Mouse (Mus musculus) adrenal gland, postnatal 25 days (tissue): ENCODE data around the gene Azin2. TPM values are rescaled to one million over a fixed set of nuclear protein-coding genes. Genes with fewer than 3 reads are reported as not detected.

Experiments used
- DNase-seq: peaks from one replicate; pipeline ENCODE4 v3.0.0; 2021; ENCODE audit warnings: mixed read lengths
- long read RNA-seq: library from polyadenylated mRNA; stranded (forward); transcript quantifications from one replicate; pipeline ENCODE4 v2.0.0, GENCODE M21; 2021
- total RNA-seq: library from RNA; stranded (reverse); gene quantifications from 2 replicates; pipeline ENCODE4 v1.2.3, GENCODE M21; 2021

Gene Azin2
- 36.0 and 44.8 TPM in 2 replicates for total RNA-seq
- long read RNA-seq, transcript Azin2-201 (11 exons, 2,063 nt) = major isoform, 32 of 55 reads
- long read RNA-seq, partial matches to known transcripts = 7 of 55 reads
- long read RNA-seq, other reads (novel, unspliced or antisense) = 16 of 55 reads

DNA sequence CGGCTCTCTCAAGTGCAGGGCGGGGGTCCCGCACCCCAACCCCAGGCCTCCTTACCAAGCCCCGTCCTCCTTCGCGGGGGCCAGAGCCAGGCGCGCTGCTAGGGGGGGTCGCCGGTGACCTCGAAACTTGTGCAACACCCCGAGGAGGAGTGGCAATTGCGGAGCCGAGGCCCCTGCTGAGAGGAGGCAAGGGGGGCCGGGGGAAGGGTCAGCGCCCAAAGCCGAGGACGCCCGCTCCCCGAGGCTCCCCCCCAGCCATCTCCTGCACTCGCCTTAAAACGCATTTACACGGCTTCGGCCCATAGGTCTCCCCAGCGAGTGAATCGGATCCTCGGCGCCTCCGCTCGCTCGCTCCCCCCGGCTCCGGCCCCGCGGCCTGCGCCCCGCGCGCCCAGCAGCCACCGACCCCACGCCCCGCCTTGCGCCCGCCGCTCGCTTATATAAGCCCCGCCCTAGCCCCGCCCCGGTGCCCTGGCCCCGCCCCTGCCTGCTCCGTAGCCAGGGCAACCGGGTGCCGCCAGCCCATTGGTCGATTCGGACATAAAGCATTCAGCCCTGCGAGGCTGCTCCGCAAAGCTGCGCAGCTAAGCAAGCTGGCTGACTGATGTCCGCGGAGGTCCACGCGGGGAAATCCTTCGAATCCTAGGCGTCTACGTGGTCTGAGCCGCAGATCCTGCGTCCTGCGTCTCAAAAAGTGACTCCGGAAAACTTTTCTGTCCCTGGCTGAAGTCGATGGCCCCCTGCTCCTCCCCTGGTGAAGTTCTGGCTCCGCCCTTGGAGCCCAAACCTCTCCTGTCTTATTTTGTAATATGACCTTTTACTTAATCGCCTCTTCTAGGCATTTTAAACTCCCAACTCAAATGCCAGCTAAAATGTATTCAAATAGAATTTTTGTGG is at the start of gene Azin2:
TSS of gene Azin2 (minus strand) at position 414 of the 897 bp plus-strand sequence.
- DNase-seq = peak; percentile 96

DNA sequence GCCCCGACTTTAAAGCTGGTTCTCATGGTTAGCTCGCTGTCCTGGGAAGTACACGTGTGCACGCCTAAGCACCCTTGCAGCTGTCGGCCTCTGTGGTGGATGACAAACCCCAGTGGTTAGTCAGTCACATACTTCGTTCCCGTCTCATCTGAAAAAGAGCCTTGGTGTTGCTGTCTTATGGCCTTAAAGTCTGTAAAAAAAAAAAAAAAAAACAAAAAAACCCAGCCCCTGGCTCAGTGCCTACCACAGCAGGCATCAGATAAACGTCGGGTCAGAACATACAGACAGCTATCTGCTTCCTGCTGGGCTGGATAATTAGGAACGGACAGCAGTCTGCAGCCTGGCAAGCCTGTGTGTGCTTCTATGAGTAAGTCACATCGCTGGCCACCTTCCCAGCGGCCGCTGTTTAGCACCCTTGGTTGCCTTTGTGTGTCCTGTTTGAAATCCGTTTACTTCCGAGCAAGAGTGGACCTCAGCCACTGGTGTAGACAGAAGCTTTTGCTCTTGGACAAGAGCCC is 49.4 kb upstream of the Azin2 start:
- peak; percentile 61 for DNase-seq

DNA sequence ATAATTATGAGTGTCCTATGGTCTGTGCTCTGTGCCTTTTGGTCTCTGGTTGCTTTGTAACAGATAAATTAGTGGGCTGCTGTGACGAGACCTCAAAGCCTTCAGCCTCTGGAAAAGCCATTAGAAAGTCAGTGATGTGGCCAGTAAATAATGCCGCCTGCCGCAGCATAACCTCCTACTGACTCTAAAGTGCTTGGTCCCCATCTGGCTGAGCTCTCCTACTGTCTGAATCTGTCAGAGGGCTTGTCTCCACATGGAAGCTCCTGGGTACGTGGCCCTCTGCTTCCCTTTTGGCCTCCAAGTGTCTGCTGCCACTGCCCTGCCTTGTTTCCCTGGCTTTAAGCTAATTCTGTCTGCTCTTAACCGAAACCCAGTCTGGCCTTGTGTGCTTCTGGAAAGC is 47.3 kb upstream of the Azin2 start:
- no peak for DNase-seq

DNA sequence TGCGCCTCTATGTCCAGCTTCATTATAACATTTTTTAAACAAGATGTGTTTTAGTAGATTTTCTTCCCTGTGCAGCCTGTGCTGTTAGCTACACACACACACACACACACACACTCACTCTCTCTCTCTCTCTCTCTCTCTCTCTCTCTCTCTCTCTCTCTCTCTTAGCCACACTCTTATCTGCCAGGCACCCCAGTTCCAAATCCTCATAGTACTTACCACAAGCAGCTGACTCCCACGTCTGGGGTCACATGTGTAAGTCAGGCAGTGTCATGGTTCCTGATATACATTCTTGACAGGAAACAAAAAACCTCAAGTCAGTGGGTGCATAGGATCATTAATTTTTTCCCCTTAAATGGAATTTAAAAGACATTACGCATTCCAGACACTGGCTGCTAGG is 46.4 kb upstream of the Azin2 start:
- DNase-seq = no peak

DNA sequence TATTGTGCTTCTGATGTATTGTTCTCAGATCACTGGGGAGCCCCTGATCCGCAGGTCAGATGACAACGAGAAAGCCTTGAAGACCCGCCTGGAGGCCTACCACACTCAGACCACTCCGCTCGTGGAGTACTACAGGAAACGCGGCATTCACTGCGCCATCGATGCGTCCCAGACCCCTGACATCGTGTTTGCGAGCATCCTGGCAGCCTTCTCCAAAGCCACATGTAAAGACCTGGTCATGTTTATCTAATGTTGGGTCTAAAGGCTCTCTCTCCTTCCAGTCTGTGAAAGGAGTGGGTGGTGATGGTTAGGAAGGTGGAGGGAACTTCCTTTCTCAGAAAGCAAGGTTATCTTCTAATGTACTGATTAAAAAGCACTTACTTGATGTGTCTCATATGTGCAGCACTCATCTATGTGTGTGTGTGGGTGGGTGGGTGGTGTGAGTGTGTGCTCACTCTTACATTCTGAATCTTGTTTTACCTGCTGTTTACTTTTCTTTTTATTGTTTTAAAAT is 45.8 kb upstream of the Azin2 start:
- DNase-seq = no peak

DNA sequence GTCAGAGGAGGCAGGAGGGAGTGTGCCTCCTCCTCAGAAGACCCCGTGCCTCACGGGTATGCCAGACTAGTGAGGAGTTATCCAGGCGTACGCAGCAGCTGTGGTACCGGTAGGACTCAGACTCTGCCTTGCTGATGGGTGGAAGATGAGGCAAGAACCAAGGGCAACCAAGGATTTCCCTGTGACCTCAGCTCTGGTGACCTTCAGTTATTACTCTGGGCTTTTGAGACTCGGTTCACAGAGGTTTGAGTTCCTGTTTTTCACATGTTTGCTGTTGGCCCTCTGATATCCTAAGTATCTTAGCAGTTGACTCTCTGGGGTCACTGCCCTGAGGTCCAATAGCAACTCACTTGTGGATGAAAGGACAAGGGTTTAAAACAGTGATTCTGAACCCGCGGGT is 41.5 kb upstream of the Azin2 start:
- DNase-seq = no peak

DNA sequence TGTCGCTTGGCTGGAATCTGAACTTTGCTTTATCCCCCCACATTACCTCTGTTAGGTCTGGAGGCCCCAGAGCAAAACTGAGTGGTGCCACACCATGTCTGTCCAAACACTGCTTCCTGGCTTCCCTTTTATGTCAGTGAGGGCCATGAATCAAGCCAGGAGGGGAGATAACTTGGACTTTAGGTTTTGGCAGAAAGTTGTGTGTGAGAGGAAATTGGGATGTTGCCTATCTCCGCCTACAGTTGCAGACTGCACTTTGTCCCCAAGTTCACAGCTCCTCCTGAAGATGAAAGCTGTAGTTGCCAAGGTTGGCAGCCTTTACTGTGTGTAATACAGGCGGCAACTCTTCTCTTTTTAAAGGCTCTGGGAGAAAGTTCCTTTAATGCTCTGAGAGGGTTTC is 38.5 kb upstream of the Azin2 start:
- no peak for DNase-seq

DNA sequence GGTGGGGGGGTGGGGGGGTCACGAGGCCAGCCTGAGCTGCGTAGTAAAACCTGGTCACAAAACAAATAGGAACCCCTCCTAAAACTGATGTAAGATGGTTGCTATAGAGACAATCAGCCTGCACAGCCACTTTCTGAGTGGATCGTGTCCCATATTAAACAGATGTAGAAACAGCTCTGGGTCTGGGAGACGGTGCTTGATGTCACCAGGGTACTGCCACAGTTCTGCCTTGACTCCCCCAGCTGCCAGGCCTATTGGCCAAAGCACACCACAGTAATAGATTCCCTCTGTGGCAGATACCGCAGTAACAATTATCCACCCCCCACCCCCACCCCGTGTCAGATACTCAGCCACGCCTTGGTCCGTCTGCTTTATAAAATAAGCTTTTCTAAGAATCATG is 36.2 kb upstream of the Azin2 start:
- DNase-seq = no peak

DNA sequence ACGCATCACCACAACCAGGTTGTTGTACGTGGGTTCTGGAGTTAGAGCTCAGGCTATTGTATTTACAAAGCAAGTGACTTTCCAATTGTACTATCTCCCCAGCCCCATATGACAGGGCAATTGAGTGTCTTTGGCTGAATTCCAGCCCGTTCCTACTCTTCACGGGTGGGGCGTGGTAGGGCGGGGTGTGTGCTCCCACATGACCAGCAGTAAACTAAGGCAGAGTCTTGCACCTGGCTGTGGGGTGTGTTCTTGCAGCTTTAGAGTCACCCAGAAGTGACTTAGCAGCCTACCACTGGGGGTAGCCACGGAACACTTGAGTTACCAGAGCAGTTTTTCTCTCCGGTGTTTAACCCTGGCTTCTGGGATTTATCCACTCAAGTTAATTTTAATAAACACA is 35.0 kb upstream of the Azin2 start:
- no peak for DNase-seq

DNA sequence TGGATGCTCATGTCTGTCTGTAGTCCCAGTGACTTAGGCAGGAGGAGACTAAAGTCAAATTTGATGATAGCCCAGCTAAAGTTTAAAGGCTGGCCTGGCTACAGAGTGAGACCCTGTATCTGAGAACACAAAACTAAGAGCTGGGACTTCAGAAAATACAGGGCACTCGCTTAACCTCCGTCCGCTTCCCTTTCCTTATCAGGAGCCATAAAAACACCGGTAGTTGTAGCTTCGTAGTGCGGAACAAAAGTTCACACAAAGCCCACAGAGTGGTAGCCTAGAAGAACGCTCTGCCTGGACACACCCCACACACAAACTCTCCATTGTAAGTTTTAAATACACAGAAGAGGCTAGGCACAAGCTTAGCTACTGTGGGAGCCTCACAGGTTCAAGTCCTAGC is 33.0 kb upstream of the Azin2 start:
- DNase-seq = no peak

DNA sequence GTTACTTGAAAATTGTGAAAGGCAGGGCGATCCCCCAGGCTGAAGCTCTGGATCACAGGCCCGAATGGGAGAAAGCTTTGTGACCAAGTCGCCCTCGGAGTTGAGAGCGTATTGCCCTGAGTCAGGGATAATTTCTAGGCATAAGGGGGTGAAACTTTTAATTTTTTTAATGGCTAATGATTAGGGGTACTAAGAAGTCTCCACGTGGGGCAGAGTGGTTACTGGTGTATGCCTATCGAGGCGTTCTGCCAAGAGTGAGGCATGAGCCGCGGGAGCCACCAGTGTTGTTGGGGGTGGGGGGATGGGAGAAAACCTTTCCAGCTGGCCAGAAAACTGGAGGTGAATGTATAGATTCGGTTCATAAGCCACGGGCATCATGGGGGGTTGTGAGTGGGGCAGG is 31.4 kb upstream of the Azin2 start:
- peak; percentile 39 for DNase-seq

DNA sequence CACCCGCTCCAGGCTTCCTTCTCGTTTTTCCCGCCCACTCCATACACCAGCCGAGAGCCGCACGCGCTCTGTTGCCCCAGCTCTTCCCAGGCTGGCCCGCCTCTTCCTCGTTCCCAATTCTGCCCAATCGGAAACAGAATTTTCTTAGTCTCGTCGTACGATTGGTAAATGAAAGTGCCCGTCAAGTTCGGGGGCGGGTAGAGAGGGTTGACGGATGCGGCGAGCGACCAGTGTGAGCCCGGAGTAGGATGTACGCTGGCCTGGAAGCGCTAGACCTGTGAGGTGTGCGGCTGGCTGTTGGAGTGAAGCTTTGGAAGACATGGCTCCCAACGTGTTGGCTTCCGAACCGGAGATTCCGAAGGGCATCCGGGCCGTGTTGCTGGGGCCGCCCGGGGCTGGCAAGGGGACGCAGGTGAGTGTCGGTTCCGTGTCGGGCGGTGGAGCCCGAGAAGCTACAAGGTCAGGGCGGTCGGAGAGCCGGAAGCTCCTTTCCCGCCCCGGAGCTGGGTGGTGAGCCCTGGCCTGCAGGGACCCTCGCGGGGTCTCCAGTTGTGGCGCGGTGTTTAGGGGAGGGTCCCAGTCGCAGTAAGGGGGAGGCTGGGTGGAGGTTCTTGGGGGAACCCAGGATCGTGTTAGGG is 30.9 kb upstream of the Azin2 start:
- peak; percentile 90 for DNase-seq

DNA sequence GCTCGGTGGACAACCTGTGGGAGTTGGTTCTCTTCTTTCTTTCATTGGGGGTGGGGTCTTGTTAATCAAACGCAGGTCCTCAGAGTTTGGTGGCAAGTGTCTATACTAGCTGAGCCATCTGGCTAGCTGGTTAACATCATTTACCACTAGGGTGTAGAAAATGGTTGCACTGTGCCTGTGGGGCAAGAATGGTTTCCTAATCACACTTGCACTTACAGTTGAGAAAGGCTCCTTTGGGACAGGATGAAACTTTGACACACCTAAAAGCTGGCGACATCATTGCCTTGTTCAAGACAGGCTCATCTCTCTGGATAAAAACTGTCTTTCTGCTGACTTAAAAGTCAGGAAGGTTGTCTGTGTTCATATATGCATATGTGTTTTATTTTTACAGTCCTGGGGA is 29.9 kb upstream of the Azin2 start:
- no peak for DNase-seq

DNA sequence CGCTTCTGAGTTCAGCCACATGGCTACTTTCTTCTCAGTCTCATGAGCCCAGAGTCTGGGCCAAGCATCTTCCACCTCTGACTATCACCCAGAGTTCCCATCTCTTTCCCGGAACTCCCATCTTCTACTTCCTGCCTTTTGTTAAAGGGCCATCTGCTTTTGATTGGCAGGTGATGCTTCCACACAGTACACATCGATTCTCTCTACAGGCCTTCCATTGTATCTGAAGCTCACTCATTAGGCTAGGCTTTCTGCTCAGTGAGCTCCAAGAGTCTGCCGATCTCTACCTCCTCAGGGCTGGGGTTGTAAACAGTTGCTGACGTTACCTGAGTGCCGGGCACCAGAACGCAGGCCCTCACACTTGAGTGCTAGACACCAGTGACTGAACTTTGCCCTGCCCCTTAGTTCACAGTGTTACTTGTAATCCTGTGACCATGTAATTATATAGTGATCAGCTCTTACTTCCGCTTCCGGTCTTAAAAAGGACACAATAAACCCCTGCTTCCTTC is 29.3 kb upstream of the Azin2 start, which contains the start of gene Ak2:
TSS of gene Ak2 (plus strand) at position 459 of the 509 bp plus-strand sequence.
- DNase-seq = no peak

DNA sequence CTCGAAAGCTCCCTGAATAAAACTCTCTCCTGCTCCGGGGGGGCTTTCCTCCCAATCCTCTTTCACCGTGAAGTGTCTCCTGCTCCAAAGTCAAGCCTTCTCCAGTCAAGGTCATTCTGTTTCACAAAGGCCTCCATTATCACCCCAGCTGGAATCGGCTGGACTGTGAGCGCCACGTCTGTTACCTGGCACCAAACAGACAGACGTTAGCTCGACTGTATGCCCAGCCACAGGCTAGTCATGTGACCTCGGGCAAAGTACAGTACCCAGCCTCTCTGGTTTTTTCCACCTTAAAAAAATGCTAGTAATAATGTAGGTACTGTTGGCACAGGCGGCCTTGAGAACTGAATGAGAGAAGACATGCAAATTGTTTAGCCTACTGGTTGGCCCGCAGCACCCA is 27.4 kb upstream of the Azin2 start:
- DNase-seq = no peak

DNA sequence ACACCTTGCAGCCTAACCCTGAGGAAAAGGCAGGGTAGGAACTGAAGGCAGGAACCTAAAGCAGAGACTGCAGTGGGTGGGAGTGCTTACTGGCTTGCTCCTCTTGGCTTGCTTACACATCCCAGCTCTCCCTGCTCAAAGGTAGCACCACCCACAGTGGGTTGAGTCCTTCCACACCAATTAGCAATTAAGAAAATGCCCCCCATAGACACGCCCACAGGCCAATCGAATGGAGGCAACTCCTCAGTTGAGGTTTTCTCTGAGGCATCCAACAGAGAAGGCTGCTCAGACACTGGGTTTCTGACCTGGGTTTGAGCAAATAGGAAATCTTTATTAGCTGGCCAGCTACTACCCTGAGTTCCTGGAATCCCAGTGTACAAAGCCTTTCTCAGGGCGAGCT is 26.7 kb upstream of the Azin2 start:
- DNase-seq = no peak

DNA sequence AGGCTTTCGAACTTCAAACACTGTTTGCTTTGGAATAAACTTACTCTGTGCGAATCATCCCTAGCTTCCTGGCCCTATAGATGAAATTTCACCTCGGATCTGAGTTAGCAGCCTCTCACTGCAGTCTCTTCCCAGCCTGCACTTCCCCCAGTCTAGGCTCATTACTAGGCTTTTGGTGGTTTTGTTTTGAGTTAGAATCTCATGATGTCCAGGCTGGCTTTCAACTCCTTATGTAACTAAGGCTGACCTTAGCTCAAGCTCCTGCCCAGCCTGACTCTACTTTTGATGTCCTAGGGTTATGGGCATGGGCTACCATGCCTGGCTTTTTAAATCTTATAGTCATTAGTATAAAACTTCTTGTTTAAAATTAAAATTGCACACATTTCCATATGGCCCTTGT is 22.4 kb upstream of the Azin2 start:
- DNase-seq = no peak

DNA sequence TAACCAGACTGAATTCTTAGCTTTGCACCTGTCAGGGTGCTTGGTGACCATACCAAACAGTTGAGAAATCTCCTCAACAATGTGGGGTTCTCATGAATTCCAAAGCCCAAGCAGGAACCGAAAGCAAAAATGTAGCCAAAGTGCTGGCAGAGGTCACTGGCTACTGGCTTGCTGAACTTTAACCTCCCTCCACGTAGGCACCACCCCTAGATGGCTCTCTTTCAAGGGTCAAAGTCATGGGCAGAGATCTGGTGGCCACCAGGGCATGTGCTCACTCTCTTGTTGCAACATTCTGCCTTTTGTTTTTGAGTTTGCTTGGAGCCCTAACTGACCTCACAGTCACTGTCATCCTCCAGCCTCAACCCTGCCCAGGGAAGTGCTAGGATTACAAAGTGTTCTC is 21.4 kb upstream of the Azin2 start:
- DNase-seq = no peak

DNA sequence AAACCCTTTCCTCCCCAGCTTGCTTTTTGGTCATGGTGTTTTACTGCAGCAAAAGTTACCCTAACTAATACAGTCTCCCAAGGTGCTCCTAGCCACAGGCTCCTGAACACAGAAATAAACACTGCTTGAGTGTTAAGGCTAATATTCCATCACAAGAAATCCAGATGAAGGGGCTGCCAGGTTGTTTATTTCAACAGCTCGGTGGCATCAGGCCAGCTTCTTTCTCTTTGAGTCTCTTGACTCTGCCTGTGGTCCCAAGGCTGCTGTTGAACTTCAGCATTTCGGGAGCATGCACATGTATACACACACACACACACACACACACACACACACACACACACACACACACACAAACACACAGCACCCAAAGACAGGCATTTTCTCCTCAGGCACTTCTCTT is 20.9 kb upstream of the Azin2 start:
- DNase-seq = no peak

DNA sequence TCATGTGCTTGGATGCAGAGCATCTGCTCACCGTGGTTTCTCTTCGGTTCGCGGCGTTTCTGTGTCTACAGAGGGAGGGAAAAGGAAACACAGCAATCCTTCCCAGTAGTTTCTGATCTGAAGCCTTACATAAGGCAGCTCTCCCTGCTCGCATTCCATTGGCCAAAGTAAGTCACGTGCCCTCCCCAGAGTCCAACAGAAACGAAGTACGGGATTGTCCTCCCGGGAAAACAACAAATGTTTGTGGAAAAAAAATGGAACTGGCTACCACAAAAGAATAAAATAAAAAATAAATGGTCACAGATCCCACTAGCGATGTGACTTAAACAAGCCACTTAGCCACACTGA is 19.6 kb upstream of the Azin2 start:
- no peak for DNase-seq

DNA sequence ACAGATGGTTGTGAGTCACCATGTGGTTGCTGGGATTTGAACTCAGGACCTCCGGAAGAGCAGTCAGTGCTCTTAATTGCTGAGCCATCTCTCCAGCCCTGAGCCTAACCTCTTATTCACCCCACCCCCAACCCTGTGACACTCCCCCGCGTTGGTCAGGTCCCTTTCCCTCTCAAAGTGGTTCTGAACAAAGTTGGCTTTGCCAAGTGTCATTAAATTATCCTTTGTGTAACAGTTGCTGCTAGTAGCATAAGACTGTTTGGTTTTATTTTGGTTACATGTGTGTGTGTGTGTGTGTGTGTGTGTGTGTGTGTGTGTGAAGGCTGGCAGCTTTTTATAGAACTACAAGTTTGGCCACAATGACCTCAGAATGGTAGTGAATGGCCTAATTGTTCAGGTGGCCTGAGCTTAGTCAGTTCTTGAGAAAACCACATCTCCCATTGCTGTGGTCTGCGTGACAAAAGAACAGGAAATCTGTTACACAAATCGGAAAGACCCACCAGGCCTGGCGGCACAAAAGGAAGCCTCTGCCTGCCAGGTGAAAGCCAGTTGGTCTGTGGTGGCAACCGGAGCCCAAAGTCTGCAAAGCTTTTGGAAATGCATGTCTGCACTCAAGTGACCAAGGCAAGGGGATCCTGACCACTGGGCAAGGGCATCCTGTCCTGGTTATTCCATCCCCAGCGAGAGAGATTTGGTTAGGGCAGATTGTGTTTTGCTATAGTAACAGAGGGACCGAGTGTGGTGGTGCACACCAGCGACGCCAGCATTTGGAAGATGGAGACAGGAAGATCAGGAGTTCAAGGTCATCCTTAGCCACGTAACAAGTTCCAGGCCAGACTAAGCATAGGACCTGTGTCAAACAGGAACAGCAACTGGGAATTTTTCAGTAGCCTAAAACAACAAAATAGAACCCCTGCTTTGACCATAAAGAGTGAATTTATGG is 18.9 kb upstream of the Azin2 start:
- DNase-seq = no peak

DNA sequence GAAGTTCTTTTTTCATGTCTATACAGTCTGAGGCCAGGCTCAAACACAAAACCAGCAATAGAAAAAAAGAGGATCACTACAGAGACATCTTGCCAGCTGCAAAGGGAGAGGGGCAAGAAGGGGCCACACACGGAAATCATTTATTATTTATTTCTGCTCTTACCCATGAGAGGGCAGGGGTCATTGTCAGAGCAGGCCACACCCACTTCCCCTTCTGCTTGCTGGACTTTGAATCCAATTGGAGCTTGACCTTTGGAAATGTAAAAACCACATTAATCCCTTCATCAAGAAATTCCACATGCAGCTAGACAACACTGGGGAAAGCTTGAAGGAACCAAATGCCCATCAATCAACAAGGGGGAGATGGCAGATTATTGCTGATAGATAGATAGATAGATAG is 16.4 kb upstream of the Azin2 start:
- no peak for DNase-seq
